Mouse (Mus musculus) T-helper 2 cell (primary cell): ENCODE measurements at regions not wholly inside any gene's neighbourhood (a gene's known extent, or its start where the extent isn't known, plus 50 kb on each side); places are given as distances from the start of the nearest gene placed in this dataset.

ENCODE experiments used
- in situ Hi-C: fragments of 300-600 bp; cut with MboI, MseI; formaldehyde crosslinking; loops from one replicate; pipeline ENCODE4 v1.15.1; 2025; ENCODE audit warnings: high pct_unique_total_duplicates

GRCm38 (mm10) chr1:82038171-82038570, 194.7 kb upstream of the Gm9747 start:
- in situ Hi-C loops: no loop called here

- in situ Hi-C loops: no loop called here
Measured at GRCm38 (mm10) chr1:82038698-82039097, 194.2 kb upstream of the Gm9747 start.

- in situ Hi-C loops: no loop called here
Measured at GRCm38 (mm10) chr1:82041286-82042050, 191.4 kb upstream of the Gm9747 start.

- in situ Hi-C loops: no loop called here
Measured at GRCm38 (mm10) chr1:82042051-82042432, 190.9 kb upstream of the Gm9747 start.

GRCm38 (mm10) chr1:82042527-82042926, 190.4 kb upstream of the Gm9747 start:
- in situ Hi-C loops: no loop called here

GRCm38 (mm10) chr1:82066291-82066690, 166.6 kb upstream of the Gm9747 start:
- in situ Hi-C loops: no loop called here

GRCm38 (mm10) chr1:82068571-82068970, 164.3 kb upstream of the Gm9747 start:
- in situ Hi-C loops: no loop called here

- in situ Hi-C loops: no loop called here
Measured at GRCm38 (mm10) chr1:82070181-82071109, 162.5 kb upstream of the Gm9747 start.

- in situ Hi-C loops: no loop called here
Measured at GRCm38 (mm10) chr1:82089136-82089839, 143.6 kb upstream of the Gm9747 start.

GRCm38 (mm10) chr1:82095101-82095500, 137.8 kb upstream of the Gm9747 start:
- in situ Hi-C loops: no loop called here

- in situ Hi-C loops: loop anchor here (10.0 kb wide), 1 partner anchor 512 kb away; no protein-coding TSS in a partner anchor
Measured at GRCm38 (mm10) chr1:82106756-82107155, 126.2 kb upstream of the Gm9747 start.

GRCm38 (mm10) chr1:82110071-82110635, 122.8 kb upstream of the Gm9747 start:
- in situ Hi-C loops: no loop called here

GRCm38 (mm10) chr1:82112401-82112800, 120.5 kb upstream of the Gm9747 start:
- in situ Hi-C loops: no loop called here

- in situ Hi-C loops: no loop called here
Measured at GRCm38 (mm10) chr1:82124503-82124902, 108.4 kb upstream of the Gm9747 start.

GRCm38 (mm10) chr1:82129700-82130275, 103.1 kb upstream of the Gm9747 start:
- in situ Hi-C loops: no loop called here

- in situ Hi-C loops: no loop called here
Measured at GRCm38 (mm10) chr1:82132536-82132935, 100.4 kb upstream of the Gm9747 start.

- in situ Hi-C loops: no loop called here
Measured at GRCm38 (mm10) chr1:82134938-82135337, 98.0 kb upstream of the Gm9747 start.

- in situ Hi-C loops: no loop called here
Measured at GRCm38 (mm10) chr1:82135761-82136331, 97.1 kb upstream of the Gm9747 start.

GRCm38 (mm10) chr1:82145256-82145655, 87.7 kb upstream of the Gm9747 start:
- in situ Hi-C loops: no loop called here

GRCm38 (mm10) chr1:82150219-82151128, 82.4 kb upstream of the Gm9747 start:
- in situ Hi-C loops: no loop called here
